Mouse (Mus musculus): ENCODE data around the gene Fam71e2.

GRCm38 (mm10) chr7:4751971-4752820 lies 18.9 kb downstream of the Fam71e2 start:
- TF ChIP-seq CTCF (IDR thresholded peaks at IDR 0.05; ENCODE audit: borderline replicate concordance, control insufficient read depth, extremely low read depth, insufficient read depth, low read length, poor library complexity) (no peak), POLR2A (IDR thresholded peaks at IDR 0.05; ENCODE audit: control insufficient read depth, extremely low read depth, insufficient read depth, low read length, poor library complexity) (no peak)
